Mouse (Mus musculus) cerebellum, postnatal 4 days (tissue): ENCODE measurements around the gene Hsd17b3.

Experiments
- DNase-seq, 2 experiments: peaks; one replicate each; pipeline ENCODE4 v3.0.0; 2022; ENCODE audit warnings: low spot score in 2 of 2, mixed read lengths in 1 of 2

The Hsd17b3 gene

GRCm38 (mm10) chr13:64089130-64089529, at the start of gene Hsd17b3:
Gene Hsd17b3, minus strand, starts transcription at chr13:64089230.
- no peak for DNase-seq

DNA sequence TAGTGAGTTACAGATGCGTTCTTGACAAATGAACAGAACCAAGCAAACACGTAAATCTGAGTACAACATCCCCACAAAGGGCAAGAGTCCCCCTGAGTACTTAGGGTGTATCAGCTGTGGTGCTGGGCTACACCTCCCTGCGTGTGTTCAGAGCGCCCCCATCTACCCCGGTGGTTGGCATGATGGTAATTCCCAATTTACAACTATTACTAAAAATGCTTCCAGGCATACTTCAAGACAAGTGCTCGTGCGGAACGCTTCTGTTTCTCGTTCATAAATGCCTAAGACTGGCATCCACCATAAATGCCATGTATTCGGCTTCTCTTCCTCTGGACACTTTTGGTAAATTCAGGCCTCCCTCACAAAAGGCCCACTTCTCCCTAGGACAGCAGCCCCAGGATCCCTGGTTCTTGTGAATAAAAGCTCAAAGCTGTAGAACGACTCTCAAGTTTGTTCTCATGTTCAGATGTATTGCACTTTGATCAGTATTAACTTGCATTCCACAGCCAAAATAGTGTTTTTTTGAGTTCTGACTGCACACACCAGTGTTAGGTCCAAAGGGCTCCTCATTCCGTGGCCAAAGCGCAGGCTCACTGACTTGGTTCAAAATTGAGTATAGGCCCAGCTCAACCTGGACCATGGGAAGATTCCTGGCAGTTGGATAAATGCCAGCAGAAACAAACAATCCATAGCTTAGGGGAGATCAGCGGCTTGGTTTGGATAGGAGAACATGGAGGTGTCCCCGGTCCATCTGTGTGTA, 40.8 kb upstream of the Hsd17b3 start:
- no peak for DNase-seq

DNA sequence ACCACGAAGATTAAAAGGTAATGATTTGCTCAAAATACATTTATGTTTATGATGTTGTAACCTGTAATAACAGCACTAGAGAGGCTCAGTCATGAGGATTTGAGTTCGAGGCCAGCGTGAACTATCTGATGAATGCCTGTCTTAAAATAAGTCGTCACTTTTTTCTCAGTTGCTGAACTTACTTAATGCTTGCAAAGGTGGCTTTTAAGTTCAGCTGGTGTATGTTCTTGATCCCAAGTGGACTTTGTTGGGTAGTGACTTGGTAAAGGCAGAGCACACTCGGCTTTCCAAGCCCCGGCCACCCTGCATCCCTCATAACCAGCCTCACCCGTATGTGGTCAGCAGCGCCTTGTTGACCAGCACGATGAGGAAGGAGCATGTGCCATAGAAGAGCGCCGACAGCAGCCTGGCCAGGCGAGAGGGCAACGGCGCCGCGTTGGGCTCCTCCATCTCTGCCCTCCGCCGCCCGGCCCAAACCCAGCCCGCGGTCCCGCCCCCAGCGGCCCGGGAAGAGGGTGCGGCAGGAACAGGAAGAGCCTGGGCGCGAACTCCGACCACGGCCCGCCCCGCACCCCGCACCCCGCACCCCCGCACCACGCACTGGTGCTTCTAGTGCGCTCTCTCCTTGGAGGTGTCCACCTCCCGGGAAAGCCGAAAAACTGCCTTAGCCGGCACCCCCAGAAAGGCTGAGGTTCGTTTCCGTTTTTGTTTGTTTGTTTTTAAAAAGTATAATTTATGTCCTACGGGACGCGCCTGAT, 40.0 kb upstream of the Hsd17b3 start, which contains the start of gene Slc35d2:
Gene Slc35d2 (minus strand): TSS at position 511 of the 758 bp plus-strand sequence.
- DNase-seq: no peak

GRCm38 (mm10) chr13:64126316-64126715, 37.3 kb upstream of the Hsd17b3 start:
- no peak for DNase-seq

DNA sequence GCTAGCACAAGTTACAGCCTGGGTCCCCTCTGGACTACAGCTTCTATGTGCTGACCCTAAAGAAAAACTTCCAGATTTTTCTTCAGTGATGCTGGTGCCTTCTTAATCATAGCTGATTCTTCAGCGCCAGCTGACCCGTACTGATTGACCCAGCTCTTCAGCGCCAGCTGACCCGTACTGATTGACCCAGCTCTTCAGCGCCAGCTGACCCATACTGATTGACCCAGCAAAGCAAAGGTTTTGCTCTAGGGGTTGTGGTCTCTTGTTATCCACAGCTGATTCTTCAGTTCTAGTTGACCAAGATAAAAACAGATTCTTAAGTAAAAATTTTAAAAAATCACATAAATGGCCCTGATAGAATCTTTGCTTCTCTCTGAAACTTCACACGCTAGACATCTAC, 35.9 kb upstream of the Hsd17b3 start:
- DNase-seq: no peak

- no peak for DNase-seq
These were observed 34.6 kb upstream of the Hsd17b3 start for GRCm38 (mm10) chr13:64123491-64124188.

DNA sequence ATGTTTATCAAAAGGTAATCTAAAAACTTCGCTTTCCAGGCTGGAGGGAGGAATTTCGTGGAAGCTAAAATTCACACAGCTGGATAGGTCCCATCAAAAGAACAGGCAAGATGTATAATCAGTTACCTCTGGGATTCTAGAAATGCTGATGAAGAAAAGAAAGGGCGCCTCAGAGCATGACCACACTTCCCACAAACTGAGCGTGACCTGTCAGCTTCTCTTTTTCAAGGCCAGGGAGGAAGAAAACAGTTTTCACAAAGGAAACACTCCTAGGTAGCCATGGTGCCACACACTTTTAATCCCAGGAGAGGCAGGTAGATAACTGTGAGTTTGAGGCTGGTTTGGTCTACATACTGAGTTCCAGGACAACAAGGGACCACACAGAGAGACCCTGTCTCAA, 31.7 kb upstream of the Hsd17b3 start:
- DNase-seq: no peak

GRCm38 (mm10) chr13:64117442-64117841, 28.4 kb upstream of the Hsd17b3 start:
- no peak for DNase-seq

GRCm38 (mm10) chr13:64110421-64110820, 21.4 kb upstream of the Hsd17b3 start:
- no peak for DNase-seq

DNA sequence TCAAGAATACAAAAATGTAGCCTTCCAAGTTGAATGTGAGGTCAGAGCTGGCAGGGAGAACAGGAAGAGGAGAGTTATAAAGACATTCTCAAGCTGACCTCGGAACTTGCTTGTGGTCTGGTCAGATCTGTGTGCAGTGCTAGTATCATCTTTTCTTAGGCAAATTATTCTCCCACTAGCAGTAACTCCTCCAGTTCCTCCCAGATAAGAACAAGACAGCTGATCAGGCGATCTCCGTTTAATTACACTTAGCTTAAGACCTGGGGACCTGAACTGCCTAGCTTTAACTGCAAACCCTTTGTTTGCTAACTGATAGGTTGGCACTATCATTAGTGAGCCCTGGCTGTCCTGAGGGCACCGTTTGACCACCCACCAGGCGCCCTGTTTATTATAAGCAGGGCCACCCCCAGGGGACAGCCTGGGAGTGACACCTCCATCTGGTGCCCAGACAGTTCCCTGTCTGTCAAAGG, 19.4 kb upstream of the Hsd17b3 start:
- DNase-seq: no peak

DNA sequence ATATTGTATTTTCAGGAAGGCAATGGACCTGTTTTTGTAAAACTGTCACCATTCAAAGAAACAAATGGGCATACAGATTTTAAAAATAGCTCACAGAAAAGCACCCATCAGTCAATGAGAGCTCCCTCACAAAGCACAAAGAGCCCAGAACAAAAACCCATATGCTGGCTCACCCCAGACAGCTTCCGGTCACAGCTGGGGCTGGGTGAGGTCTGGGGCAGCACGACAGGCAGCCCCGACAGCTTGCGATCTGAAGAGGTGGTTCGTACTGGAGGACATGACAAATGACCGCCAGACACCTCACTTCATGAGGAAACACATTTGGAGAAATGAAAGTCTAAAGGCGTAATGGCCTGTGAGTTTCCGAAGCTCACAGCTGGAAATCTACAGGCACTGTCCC, 18.5 kb upstream of the Hsd17b3 start:
- no peak for DNase-seq

DNA sequence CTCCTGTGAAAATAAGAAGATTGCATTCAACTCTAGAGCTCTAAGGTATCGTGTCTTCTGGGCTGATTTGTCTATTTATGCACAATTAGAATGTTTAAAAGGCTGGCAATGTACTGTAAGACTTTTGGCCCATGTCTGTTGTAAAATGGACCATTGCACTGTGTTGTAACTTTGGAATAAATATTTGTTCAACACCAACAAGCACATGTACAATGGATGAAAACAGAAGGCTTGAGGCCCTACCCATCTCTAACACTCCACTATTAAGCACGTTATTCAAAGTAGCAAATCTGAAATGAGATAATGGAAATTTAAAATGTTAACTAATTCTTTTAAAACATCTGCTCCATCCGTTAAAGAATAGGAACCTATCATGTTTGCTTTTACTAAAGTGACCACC, 18.1 kb upstream of the Hsd17b3 start:
- no peak for DNase-seq

DNA sequence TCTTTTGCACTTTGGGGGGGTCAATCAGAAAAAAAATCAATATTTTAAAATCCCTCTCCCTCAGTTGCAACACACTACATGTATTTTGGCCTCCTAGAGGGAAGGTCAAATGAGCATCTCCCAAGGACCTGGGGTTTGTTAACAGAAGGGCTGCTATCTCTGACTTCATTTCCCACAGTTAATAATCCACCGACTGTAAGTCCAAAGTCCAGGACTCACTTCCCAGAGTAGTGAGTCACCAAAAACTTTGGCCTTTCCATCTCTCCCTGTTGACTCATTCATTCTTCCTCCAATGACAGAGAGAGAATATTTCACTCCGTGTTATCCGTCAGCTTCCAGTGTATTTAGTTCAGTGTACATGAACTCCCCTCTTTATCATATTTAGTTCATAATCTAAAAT, 16.7 kb upstream of the Hsd17b3 start:
- DNase-seq: no peak

GRCm38 (mm10) chr13:64100186-64100585, 11.2 kb upstream of the Hsd17b3 start:
- peak in 1 of 2 experiments; percentile 32 for DNase-seq

- peak in 1 of 2 experiments; percentile 18 for DNase-seq
These were observed 10.0 kb upstream of the Hsd17b3 start for GRCm38 (mm10) chr13:64098992-64099391.

GRCm38 (mm10) chr13:64093341-64093740, 4.3 kb upstream of the Hsd17b3 start:
- peak; percentile 61 to 75 for DNase-seq

DNA sequence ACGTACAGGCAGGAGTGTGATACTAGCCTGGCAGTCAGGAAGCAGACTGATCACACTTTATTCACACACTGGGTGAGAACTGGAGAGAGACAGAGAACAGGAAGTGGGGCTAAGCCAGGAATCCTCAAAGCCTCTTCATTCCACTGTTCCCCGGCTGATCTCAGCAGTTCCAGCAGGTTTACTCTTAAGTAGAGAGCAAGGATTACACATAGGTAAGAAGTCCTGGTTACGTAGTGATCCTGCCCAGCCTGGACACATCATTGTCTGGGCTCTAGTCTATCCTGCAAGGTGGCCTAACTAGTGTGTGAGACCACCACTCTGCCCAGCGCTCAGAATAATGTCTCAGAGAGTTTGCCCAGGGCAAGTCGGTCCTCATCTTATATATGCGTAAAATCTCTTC, 3.7 kb upstream of the Hsd17b3 start:
- DNase-seq: no peak

DNA sequence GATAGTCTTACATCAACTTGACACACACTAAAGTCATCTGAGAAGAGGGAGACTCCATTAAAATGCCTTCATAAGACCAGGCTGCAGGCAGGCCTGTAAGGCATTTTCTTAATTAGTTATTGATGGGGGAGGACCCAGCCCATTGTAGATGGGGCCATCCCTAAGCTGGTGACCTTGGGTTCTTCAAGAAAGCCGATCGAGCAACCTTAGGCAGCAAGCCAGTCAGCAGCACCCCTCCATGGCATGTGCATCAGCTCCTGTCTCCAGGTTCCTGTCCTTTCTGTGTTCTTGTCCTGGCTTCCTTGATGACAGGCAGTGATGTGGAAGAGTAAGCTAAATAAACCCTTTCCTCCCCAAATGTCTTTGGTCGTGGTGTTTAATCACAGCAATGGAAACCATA, 3.1 kb upstream of the Hsd17b3 start:
- DNase-seq: no peak

DNA sequence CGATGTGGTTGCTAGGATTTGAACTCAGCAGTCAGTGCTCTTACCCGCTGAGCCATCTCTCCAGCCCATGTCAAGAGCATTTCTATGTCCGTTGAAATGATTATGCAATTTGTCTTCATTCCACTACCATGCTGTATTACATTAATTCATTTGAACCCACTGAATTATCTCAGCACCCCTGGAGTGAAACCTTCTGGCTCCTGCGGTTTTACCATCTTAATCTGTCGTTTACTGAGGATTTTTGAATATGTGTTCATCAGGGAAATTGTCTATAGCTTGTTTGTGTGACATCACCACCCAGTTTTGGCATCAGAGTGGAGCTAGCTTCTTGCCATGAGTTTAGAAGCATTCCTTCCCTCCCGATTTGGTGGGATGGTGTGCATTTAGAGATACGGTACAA, 2.0 kb upstream of the Hsd17b3 start:
- DNase-seq: no peak

DNA sequence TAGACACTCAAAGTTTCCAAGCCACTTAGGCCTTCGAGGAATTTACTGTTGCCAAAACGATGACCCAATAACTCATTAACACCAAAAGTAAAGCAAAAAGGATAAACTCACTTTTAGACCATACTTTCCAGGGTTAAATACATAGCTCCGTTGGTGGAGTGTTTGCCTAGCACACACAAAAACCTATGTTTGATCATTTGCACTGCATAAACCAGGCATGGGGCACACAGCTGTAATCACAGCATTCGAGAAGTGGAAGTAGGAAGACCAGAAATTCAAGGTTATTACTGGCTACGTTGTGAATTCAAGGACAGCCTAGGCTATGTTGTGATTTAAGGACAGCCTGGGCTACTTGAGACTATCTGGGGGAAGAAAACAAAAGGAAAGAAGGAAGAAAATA, 1.2 kb upstream of the Hsd17b3 start:
- no peak for DNase-seq

- DNase-seq: no peak
These were observed 973 bp downstream of the Hsd17b3 start for GRCm38 (mm10) chr13:64088057-64088456.

- DNase-seq: no peak
These were observed 3.0 kb downstream of the Hsd17b3 start for GRCm38 (mm10) chr13:64086036-64086435.
